Mouse (Mus musculus): ENCODE measurements around the gene 3100002H09Rik. TPM values are rescaled to one million over a fixed set of nuclear protein-coding genes. Genes with fewer than 3 reads are reported as not detected.
A peak's percentile ranks its signal among the peaks of the same experiment; 100 is the strongest.

Gene 3100002H09Rik
- not detected for total RNA-seq (2022)

GRCm38 (mm10) chr4:124610703-124611102 is at the start of gene 3100002H09Rik:
TSS of gene 3100002H09Rik (minus strand) at chr4:124610803.
- DNase-seq, result no peak

- no peak for DNase-seq
These were observed 48.9 kb upstream of the 3100002H09Rik start for GRCm38 (mm10) chr4:124659251-124660217.

GRCm38 (mm10) chr4:124658412-124658851 is 47.8 kb upstream of the 3100002H09Rik start:
- DNase-seq, result no peak

GRCm38 (mm10) chr4:124657781-124658180 is 47.2 kb upstream of the 3100002H09Rik start:
- DNase-seq, result no peak

- DNase-seq, result peak; percentile 45
These were observed 46.4 kb upstream of the 3100002H09Rik start for GRCm38 (mm10) chr4:124656854-124657650.

- no peak for DNase-seq
These were observed 45.9 kb upstream of the 3100002H09Rik start, which contains the start of gene Pou3f1 for GRCm38 (mm10) chr4:124656518-124656853. TSS of gene Pou3f1 (plus strand) at chr4:124656807.

- DNase-seq, result no peak
These were observed 42.3 kb upstream of the 3100002H09Rik start for GRCm38 (mm10) chr4:124652886-124653285.

- no peak for DNase-seq
These were observed 37.3 kb upstream of the 3100002H09Rik start for GRCm38 (mm10) chr4:124647909-124648308.

- no peak for DNase-seq
These were observed 36.0 kb upstream of the 3100002H09Rik start for GRCm38 (mm10) chr4:124646591-124646990.

- DNase-seq, result no peak
These were observed 34.4 kb upstream of the 3100002H09Rik start for GRCm38 (mm10) chr4:124644974-124645433.

- DNase-seq, result no peak
These were observed 33.3 kb upstream of the 3100002H09Rik start for GRCm38 (mm10) chr4:124643859-124644258.

GRCm38 (mm10) chr4:124639715-124640114 is 29.1 kb upstream of the 3100002H09Rik start:
- DNase-seq, result no peak

GRCm38 (mm10) chr4:124633281-124633680 is 22.7 kb upstream of the 3100002H09Rik start:
- DNase-seq, result peak; percentile 6

- no peak for DNase-seq
These were observed 22.3 kb upstream of the 3100002H09Rik start for GRCm38 (mm10) chr4:124632856-124633255.

GRCm38 (mm10) chr4:124631456-124631855 is 20.9 kb upstream of the 3100002H09Rik start:
- DNase-seq, result no peak

GRCm38 (mm10) chr4:124626836-124627235 is 16.2 kb upstream of the 3100002H09Rik start:
- no peak for DNase-seq

- DNase-seq, result no peak
These were observed 13.5 kb upstream of the 3100002H09Rik start for GRCm38 (mm10) chr4:124624111-124624581.

GRCm38 (mm10) chr4:124622566-124622965 is 12.0 kb upstream of the 3100002H09Rik start:
- DNase-seq, result peak; percentile 8

- DNase-seq, result no peak
These were observed 10.8 kb upstream of the 3100002H09Rik start for GRCm38 (mm10) chr4:124621406-124621805.

GRCm38 (mm10) chr4:124618599-124618998 is 8.0 kb upstream of the 3100002H09Rik start:
- no peak for DNase-seq

- DNase-seq, result no peak
These were observed 6.0 kb upstream of the 3100002H09Rik start for GRCm38 (mm10) chr4:124616636-124617035.

GRCm38 (mm10) chr4:124615986-124616385 is 5.4 kb upstream of the 3100002H09Rik start:
- no peak for DNase-seq

Data from adrenal gland, adult 8-10 months (tissue).